Mouse (Mus musculus) CD4-positive, CD25-positive, alpha-beta regulatory T cell, adult 4 months (primary cell): ENCODE data around the gene Sugp2. TPM values are rescaled to one million over a fixed set of nuclear protein-coding genes. Genes with fewer than 3 reads are reported as not detected.
"Not testable (repeated sequence)": the region's sequence is repeated elsewhere in the genome, so short reads cannot be mapped to it uniquely, and the experiment has no call there.

ENCODE experiments used
- ATAC-seq: one replicate; pipeline ENCODE4 v1.8.0; 2017
- polyA plus RNA-seq, 2 experiments: library from polyadenylated mRNA; unstranded; fragments of 100-300 nt; shearing (Covaris generic); gene quantifications; one replicate each; pipeline ENCODE4 v1.2.1; 2017

Sugp2 gene
- 10 to 100 TPM; 19.9 to 35.1 TPM for polyA plus RNA-seq

- peak; percentile 89 for ATAC-seq
Observed at GRCm38 (mm10) chr8:70234080-70234780, at the start of gene Sugp2, which contains the start of gene Armc6. Gene Sugp2, plus strand, starts transcription at chr8:70234226. Gene Armc6, minus strand, starts transcription at chr8:70234466.

- ATAC-seq = no peak
Observed at GRCm38 (mm10) chr8:70188707-70189106, 45.3 kb upstream of the Sugp2 start.

GRCm38 (mm10) chr8:70193238-70193637, 40.8 kb upstream of the Sugp2 start:
- no peak for ATAC-seq

GRCm38 (mm10) chr8:70194191-70194590, 39.8 kb upstream of the Sugp2 start:
- no peak for ATAC-seq

DNA sequence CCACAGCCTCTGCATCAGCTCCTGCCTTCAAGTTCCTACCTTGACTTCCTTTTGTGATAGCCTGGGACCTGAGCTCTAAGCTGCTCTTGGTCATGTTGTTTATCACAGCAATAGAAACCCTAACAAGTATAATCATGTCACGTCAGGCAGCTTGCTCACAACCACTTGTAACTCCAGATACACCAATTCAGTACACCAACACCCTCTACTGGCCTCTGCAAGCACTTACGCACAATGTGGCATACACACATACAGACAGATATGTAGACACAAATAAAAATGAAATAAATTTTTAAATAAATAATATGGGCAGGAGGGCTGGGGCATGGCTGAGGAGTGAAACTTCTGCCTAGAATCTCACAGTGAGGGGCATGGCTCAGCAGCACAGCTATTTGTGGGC, 38.3 kb upstream of the Sugp2 start:
- no peak for ATAC-seq

- no peak for ATAC-seq
Observed at GRCm38 (mm10) chr8:70197603-70198002, 36.4 kb upstream of the Sugp2 start.

DNA sequence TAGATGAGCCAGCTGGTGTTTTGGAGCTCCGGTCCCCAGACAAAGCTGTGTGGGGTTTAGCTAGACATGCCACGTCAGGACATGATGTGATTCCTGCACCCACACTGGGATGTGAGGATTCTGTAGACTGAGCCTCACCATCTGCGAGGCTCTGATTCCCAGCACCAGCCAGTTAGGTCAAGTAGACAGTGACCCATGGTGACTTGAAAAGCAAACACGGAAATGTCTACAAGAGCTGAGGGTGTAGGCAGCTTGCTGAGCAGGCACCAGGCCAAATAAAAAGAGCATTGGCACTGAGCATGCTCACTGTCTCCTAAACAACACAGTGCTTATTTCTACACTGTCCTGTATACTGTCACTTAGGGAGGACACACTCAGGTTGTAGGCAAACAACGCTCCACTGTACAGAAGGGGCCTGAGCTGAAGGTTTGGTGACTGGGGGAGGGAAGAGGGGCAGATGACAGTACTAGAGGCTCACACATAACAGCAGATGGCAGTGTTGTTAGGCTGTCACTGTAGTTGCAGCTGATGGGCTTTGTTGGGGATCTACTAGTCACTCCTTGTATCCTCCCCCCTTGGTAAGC, 33.8 kb upstream of the Sugp2 start:
- no peak for ATAC-seq

DNA sequence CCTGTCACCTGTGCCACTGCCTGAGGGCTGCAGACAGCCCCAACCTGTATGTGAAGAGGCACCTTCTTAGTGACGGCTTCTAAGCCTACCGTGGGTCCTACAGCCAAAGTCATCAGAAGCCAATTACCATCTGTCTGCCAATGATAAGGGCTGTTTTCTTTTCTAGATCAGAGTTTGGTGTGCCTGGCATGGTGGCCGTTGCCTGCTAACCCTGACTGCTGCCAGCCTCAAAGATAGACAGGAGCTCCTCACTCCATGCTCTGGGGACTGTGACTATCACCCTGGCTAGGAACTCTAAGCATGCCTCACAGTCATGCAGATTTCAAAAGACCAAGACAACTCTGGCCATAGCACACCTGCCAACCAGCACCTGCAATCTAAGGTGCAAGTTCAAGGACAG, 32.6 kb upstream of the Sugp2 start:
- no peak for ATAC-seq

GRCm38 (mm10) chr8:70203072-70203471, 31.0 kb upstream of the Sugp2 start:
- no peak for ATAC-seq

- no peak for ATAC-seq
Observed at GRCm38 (mm10) chr8:70204757-70205156, 29.3 kb upstream of the Sugp2 start.

- ATAC-seq = no peak
Observed at GRCm38 (mm10) chr8:70208130-70208529, 25.9 kb upstream of the Sugp2 start.

- ATAC-seq = no peak
Observed at GRCm38 (mm10) chr8:70210538-70210937, 23.5 kb upstream of the Sugp2 start.

- ATAC-seq = no peak
Observed at GRCm38 (mm10) chr8:70211275-70211674, 22.8 kb upstream of the Sugp2 start.

GRCm38 (mm10) chr8:70211726-70212111, 22.3 kb upstream of the Sugp2 start:
- ATAC-seq = no peak

- ATAC-seq = peak; percentile 87
Observed at GRCm38 (mm10) chr8:70212112-70213055, 21.6 kb upstream of the Sugp2 start, which contains the start of gene Slc25a42. Gene Slc25a42, minus strand, starts transcription at chr8:70212305.

DNA sequence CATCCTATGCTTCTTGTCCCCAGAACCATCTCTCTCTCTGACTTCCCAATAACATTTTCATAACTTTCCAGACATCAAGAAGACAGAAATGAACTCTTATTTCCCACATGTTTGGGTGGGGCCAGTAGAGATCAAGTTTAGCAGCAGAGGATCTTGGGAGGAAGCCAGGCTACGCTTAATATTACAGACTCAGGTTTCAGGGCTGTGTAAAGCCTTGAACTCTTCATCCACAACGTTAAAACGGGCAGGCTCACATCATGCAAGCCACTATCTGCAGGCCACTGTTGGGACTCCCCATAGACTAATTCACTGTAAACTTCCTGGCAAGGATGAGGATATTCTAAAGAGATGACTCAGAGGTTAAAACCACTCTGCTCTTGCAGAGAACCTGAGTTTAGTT, 19.6 kb upstream of the Sugp2 start:
- ATAC-seq = no peak

DNA sequence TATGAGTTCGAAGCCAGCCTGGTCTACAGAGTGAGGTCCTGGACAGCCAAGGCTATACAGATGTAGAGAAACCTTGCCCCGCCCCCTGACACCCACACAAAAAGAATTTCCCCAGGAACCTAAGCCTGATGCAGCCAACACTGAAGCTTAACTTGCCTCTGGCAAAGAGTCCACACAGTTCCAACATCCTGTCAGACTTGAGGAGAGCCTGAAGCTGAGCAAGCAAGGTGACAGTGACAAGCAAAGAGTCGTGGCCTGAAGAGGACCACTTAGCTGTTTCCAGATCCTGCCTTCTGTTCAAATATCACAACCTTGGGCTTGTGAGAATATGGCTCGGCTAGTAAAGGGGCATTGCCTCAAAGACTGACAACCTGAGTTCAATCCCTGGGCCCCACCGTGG, 18.9 kb upstream of the Sugp2 start:
- no peak for ATAC-seq

DNA sequence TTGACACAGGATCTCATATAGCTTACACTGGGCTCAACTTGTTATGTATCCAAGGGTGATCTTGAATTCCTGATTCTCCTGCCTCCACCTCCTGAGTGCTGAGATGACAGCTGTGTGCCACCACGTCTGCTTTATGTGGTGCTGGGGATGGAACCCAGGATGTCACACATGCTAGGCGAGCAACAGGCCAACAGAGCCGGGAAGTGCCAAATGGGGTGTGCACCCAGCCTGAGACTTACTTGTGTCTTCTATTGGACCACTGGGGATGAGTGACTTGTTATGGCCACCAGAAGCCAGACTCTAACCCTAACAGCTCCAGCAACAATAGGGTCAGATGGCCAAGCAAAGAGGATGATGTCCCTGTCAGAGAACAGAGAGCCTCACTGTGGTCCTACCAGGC, 17.9 kb upstream of the Sugp2 start:
- not testable (repeated sequence) for ATAC-seq

DNA sequence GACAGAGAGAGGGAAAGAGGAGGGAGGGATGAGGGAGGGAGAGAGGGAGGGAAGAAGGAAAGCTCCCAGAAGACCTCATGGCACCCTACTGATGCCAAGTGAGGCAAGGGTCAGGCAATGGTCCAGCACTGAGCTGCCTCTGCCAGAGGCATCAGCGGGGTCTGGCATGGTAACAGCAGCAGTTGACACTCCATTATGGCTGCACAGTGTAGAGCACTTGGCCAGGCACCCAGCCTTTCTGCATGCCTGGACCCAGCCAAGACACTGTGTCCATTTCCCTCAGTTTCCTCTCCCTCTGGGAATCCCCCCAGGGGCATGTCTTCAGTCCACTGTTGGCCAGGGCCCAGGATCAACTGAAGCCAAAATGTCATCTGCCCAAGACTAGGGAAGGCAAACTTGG, 17.5 kb upstream of the Sugp2 start:
- no peak for ATAC-seq

DNA sequence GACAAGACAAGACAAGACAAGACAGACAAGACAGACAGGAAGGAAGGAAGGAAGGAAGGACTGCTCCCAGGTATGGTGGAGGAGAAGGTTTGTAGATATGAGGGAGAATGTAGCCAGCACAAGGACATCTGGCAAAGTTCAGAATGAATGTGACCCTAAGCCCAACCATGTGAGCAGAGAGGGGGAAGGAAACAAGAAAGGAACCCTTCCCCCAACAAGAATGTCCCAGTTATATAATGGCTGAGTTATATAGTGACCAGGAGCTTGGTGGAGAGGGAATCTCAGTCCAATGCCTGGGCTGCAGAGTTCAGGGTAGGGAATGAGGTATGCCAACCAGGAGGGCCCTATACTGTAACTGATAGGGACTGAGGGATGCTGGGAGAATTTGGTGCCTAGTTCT, 16.6 kb upstream of the Sugp2 start:
- ATAC-seq = no peak

DNA sequence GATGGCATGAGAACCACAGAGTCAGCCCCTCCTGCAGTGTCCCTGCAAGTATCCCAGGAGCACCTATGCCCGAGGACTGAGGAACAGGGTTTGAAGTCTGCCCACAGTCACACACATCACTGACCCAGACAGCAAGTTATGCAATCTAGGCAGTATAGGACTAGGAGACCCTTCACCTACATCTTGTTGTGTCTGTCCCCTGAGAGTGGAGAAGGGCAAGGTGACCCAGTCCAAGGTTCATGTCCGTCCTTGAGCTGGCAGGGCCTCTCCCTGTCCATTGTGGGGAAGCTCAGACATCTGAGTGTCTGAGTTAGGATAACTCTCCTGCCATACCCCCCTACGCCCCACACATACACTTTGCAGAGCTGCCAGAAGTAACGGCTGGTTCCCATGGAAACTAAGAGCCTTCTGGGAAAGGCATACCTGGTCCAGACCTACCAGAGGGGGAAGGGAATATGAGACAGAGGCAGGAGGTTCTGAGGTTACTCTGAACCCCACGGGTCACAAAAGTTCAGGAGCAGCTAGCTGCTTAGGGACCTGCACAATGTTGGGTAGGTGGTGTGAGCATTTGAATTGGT, 14.8 kb upstream of the Sugp2 start:
- no peak for ATAC-seq

GRCm38 (mm10) chr8:70220236-70220840, 13.7 kb upstream of the Sugp2 start:
- no peak for ATAC-seq

GRCm38 (mm10) chr8:70220911-70221310, 13.1 kb upstream of the Sugp2 start:
- no peak for ATAC-seq
